Mouse (Mus musculus): Measurements from ENCODE around the gene Tigar.

Tigar gene

GRCm38 (mm10) chr6:127081820-127082219 is 27.5 kb downstream of the Tigar start:
- no peak for DNase-seq (ENCODE audit: low spot score in 2 of 2)

DNA sequence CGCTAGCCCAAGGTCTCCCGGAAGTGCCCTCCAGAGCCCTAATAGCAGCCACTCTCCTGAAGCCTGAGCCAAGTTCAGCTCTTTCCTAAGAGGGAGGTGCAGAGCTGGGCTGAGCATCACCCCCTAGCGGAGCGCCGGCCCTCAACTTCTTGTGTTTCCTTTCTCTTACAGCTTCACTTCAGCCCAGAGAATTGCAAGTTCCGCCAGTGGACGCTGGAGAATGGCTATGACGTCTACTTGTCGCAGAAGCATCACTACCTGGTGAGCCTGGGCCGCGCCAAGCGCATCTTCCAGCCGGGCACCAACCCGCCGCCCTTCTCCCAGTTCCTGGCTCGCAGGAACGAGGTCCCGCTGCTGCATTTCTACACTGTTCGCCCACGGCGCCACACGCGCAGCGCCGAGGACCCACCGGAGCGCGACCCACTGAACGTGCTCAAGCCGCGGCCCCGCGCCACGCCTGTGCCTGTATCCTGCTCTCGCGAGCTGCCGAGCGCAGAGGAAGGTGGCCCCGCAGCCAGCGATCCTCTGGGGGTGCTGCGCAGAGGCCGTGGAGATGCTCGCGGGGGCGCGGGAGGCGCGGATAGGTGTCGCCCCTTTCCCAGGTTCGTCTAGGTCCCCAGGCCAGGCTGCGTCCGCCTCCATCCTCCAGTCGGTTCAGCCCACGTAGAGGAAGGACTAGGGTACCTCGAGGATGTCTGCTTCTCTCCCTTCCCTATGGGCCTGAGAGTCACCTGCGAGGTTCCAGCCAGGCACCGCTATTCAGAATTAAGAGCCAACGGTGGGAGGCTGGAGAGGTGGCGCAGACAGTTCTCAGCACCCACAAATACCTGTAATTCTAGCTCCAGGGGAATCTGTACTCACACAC is 29.3 kb downstream of the Tigar start:
- DNase-seq (ENCODE audit: low spot score in 2 of 2) = peak in 1 of 2 experiments; percentile 37

DNA sequence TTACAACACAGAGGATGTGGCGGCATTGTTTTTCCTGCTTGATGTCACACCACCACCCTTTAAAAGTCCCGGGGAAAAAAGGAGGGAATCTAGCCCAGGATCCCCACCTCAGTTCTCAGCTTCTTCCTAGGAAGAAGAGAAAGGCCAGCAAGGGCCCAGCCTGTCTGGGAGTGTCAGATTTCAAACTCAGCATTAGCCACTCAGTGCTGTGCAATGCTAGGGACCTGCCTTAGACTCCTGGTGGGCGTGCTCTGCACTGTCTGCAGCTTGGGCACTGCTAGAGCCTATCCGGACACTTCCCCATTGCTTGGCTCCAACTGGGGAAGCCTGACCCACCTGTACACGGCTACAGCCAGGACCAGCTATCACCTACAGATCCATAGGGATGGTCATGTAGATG is 36.5 kb downstream of the Tigar start, which contains the start of gene Fgf23:
Gene Fgf23 (plus strand): TSS at position 86 of the 400 bp plus-strand sequence.
- no peak for DNase-seq (ENCODE audit: low spot score in 2 of 2)

- no peak for DNase-seq (ENCODE audit: low spot score in 2 of 2)
Measured at GRCm38 (mm10) chr6:127064815-127065214, 44.5 kb downstream of the Tigar start.

GRCm38 (mm10) chr6:127063915-127064314 is 45.4 kb downstream of the Tigar start:
- DNase-seq (ENCODE audit: low spot score in 2 of 2) = no peak

- no peak for DNase-seq (ENCODE audit: low spot score in 2 of 2)
Measured at GRCm38 (mm10) chr6:127059975-127060374, 49.4 kb downstream of the Tigar start.

GRCm38 (mm10) chr6:127056990-127057588 is 52.3 kb downstream of the Tigar start:
- no peak for DNase-seq (ENCODE audit: low spot score in 2 of 2)

GRCm38 (mm10) chr6:127050847-127051246 is 58.5 kb downstream of the Tigar start:
- DNase-seq (ENCODE audit: low spot score in 2 of 2) = no peak

- DNase-seq (ENCODE audit: low spot score in 2 of 2) = no peak
Measured at GRCm38 (mm10) chr6:127044909-127045308, 64.4 kb downstream of the Tigar start.
